Mouse (Mus musculus) liver, embryonic 11.5 days (tissue): ENCODE data around the gene Pik3c2b. TPM values are rescaled to one million over a fixed set of nuclear protein-coding genes. Genes with fewer than 3 reads are reported as not detected.

ENCODE experiments used
- ATAC-seq: fragments of 200-750 bp; cut with Nextera tagmentation; replicated peaks from 2 replicates; pipeline ENCODE4 v1.8.0; 2017; ENCODE audit warnings: moderate number of reproducible peaks, mild to moderate bottlenecking, moderate TSS enrichment, moderate library complexity; ENCODE audit not compliant: low FRiP score
- DNase-seq: peaks from one replicate; pipeline ENCODE4 v3.0.0-alpha.2; 2017; ENCODE audit warnings: low spot score
- H3K27ac ChIP-seq: fragments of 300-500 bp; sonication (generic); 2 replicates; pipeline ENCODE4 v1.5.1; 2014; ENCODE audit warnings: mild to moderate bottlenecking, low read depth, low read length, control low read depth
- H3K27me3 ChIP-seq: fragments of 300-500 bp; sonication (generic); replicated peaks from 2 replicates; pipeline ENCODE4 v1.6.1; 2014; ENCODE audit warnings: low read length, mixed read lengths; ENCODE audit not compliant: control insufficient read depth, insufficient read depth
- H3K36me3 ChIP-seq: fragments of 300-500 bp; sonication (generic); 2 replicates; pipeline ENCODE4 v1.6.1; 2014; ENCODE audit warnings: mild to moderate bottlenecking, low read length, moderate library complexity, mixed read lengths; ENCODE audit not compliant: control insufficient read depth, insufficient read depth
- H3K4me1 ChIP-seq: fragments of 300-500 bp; sonication (generic); replicated peaks from 2 replicates; pipeline ENCODE4 v1.6.1; 2014; ENCODE audit warnings: low read length, mixed read lengths; ENCODE audit not compliant: control insufficient read depth, insufficient read depth
- H3K4me2 ChIP-seq: fragments of 300-500 bp; sonication (generic); 2 replicates; pipeline ENCODE4 v1.6.1; 2014; ENCODE audit warnings: mild to moderate bottlenecking, control low read depth, moderate library complexity
- H3K4me3 ChIP-seq: fragments of 300-500 bp; sonication (generic); 2 replicates; pipeline ENCODE4 v1.5.1; 2014; ENCODE audit warnings: low read depth, low read length, control low read depth
- H3K9ac ChIP-seq: fragments of 300-500 bp; sonication (generic); 2 replicates; pipeline ENCODE4 v1.6.1; 2014; ENCODE audit warnings: low read depth, low read length, control low read depth
- H3K9me3 ChIP-seq: fragments of 300-500 bp; sonication (generic); 2 replicates; pipeline ENCODE4 v1.6.1; 2016; ENCODE audit warnings: low read length, inconsistent platforms, mixed read lengths; ENCODE audit not compliant: control insufficient read depth
- WGBS: fragments of 180-500 bp; shearing (Covaris S2); extraction: QIAGEN DNeasy Blood & Tissue Kit; methylation state at CpG from one replicate; pipeline ENCODE4 v1.1.7; 2014; 5-methylcytosine and 5-hydroxymethylcytosine counted together
- polyA plus RNA-seq: library from polyadenylated mRNA; unstranded; fragments of >200 nt; fragmentation: Nextera tagmentation; extraction: Ambion mirVana; gene quantifications from 2 replicates; pipeline ENCODE4 v1.2.1, GENCODE M21; 2014

The Pik3c2b gene
- polyA plus RNA-seq, 1 experiment from 2014 or later = 3.5 TPM

DNA sequence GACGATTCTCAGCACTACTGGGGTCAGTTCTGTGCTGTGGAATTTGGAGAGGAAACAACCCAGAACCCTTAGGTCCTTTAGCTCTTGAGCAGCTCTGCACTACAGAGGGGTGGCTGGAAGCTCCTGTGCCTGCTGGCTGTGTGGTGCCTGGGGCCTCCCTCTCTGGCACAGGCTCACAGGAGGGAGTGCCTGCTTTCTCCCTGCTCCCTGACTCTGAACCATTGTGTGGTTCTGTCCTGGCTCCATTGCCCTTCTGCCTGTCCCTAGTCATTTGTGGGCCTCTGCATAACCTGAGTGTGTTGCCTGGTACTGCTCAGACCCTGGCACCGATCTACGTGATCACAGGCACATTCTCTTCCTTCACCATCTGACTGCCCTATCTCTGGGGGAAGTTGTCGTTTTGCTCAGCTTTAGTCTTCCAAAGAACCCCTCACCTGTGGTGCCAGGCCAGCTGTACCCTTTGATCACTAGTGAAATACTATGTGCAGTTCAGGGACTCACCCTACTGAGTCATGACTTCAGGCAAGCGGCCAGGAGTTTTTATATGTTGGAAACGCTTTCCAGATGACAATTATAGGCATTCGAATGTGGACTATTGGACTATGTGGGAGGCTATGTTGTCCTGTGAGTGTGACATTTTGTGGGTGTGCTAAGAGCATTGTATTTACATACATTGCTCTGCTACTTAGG lies 12.0 kb downstream of the Pik3c2b start:
- Histone ChIP-seq H3K27ac (no peak overlapping the region), H3K9me3 (no peaks in the 10 kb centered on the region), H3K4me2 (no peak overlapping the region), H3K27me3 (no peaks in the 10 kb centered on the region), H3K4me1 (0 out of 2 replicates have a peak, but pooled peaks cover 2% of the 10 kb centered on the region), H3K9ac (no peak overlapping the region), H3K36me3 (no peaks in the 10 kb centered on the region), H3K4me3 (no peak overlapping the region)
- ATAC-seq (no peak), DNase-seq (no peak)
- WGBS = 67% methylated on average over 7 of the region's 7 CpGs

DNA sequence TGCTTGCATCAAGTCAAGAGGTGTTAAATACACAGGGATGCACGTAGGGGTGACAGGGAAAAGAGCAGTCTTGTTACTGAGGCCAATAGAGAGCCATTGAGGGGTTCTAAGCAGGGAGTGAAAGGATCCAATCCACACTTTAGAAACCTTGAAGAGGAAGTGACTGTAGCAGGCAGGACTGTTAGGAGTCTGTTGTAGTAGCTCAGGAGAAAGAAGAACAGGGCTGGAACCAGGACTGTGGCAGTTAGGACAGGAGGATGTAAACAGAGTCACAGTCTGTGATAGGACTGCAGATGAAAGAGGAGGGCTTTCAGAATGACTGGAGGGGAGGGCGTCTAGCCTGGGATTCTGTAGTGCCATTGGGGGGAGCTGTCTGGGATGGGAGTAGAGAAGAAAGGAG lies 14.1 kb downstream of the Pik3c2b start:
- Histone ChIP-seq H3K4me1 (no peaks in the 10 kb centered on the region), H3K27ac (no peak overlapping the region), H3K9ac (no peak overlapping the region), H3K4me3 (no peak overlapping the region), H3K4me2 (no peak overlapping the region), H3K9me3 (no peaks in the 10 kb centered on the region), H3K36me3 (no peaks in the 10 kb centered on the region), H3K27me3 (no peaks in the 10 kb centered on the region)
- ATAC-seq (no peak), DNase-seq (no peak)
- 30% methylated on average over 2 of the region's 2 CpGs for WGBS

DNA sequence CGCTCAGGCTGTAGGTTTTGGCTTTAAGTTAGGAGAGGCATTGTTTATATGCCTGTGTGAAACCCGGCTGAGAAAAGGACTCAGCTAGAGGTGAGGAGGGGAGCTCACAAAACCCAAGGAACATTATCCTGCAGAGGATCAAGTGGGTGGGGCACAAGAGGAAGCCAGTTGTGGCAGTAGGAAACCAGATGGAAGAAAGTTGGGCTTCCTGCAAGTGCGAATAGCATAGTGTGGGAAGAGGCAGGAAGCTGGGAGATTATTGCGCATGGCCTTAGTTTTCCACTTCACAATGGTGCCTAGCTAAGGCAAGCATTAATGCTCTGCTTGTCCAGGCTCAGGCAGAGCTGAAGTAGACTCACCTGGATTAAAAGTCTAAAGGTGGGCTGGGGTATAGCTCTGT lies 15.2 kb downstream of the Pik3c2b start:
- Histone ChIP-seq H3K4me2 (no peak overlapping the region), H3K9me3 (no peaks in the 10 kb centered on the region), H3K36me3 (no peaks in the 10 kb centered on the region), H3K27me3 (no peaks in the 10 kb centered on the region), H3K27ac (no peak overlapping the region), H3K4me1 (no peaks in the 10 kb centered on the region), H3K4me3 (no peak overlapping the region), H3K9ac (no peak overlapping the region)
- ATAC-seq (no peak), DNase-seq (no peak)
- WGBS = 49% methylated on average over 4 of the region's 4 CpGs

DNA sequence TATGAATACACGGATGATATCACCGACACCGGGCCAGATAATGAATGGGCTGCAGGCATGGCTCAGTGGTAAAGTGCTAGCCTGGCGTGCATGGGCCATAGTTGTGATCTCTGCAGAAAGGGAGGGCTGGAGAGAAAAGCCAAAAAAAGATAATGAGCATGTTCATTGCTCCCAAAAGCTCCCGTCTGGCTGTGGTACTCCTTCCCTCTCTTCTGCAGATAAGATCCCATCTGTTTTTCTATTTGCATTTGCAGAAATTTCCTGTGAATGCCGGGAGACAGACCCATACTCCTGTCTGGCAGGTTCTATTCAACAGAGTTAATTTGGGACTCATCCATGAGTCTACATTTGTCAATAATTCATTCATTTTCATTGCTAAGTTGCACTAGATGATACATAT lies 17.7 kb downstream of the Pik3c2b start:
- Histone ChIP-seq H3K9ac (no peak overlapping the region), H3K36me3 (no peaks in the 10 kb centered on the region), H3K27ac (no peak overlapping the region), H3K4me1 (no peaks in the 10 kb centered on the region), H3K4me3 (no peak overlapping the region), H3K9me3 (no peaks in the 10 kb centered on the region), H3K27me3 (no peaks in the 10 kb centered on the region), H3K4me2 (no peak overlapping the region)
- 78% methylated on average over 6 of the region's 6 CpGs for WGBS
- no peak for DNase-seq
- no peak for ATAC-seq

DNA sequence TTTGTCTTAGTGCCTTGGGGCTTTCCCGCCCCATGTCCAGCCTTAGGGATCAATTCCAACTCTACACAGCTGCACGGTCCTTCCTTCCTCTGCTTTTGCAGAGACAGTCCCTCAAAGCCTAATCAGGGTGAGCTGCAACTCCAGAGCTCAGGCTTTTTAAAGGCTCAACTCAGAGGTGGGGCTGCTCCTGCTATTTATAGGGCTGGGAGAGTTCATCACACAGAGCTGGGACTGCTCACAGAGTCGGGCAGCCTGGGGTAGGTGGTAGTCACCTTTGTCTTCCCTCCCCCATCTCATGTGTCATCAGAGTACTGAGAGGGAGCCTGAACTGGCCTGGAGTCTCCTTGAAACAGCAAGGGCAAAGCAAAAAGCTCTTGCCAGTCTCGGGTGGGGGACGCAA lies 22.8 kb downstream of the Pik3c2b start:
- H3K4me3 ChIP-seq = no peak overlapping the region
- ATAC-seq (no peak), DNase-seq (no peak)
- H3K36me3 ChIP-seq = no peaks in the 10 kb centered on the region
- H3K4me1 ChIP-seq = peaks cover 28% of the 10 kb centered on the region
- no peaks in the 10 kb centered on the region for H3K27me3 ChIP-seq
- H3K4me2 ChIP-seq = no peak overlapping the region
- WGBS = 69% methylated on average over 5 of the region's 5 CpGs
- no peak overlapping the region for H3K9ac ChIP-seq
- H3K27ac ChIP-seq = 0 out of 2 replicates have a peak overlapping the region, but pooled peaks have one; percentile 28
- H3K9me3 ChIP-seq = no peaks in the 10 kb centered on the region

DNA sequence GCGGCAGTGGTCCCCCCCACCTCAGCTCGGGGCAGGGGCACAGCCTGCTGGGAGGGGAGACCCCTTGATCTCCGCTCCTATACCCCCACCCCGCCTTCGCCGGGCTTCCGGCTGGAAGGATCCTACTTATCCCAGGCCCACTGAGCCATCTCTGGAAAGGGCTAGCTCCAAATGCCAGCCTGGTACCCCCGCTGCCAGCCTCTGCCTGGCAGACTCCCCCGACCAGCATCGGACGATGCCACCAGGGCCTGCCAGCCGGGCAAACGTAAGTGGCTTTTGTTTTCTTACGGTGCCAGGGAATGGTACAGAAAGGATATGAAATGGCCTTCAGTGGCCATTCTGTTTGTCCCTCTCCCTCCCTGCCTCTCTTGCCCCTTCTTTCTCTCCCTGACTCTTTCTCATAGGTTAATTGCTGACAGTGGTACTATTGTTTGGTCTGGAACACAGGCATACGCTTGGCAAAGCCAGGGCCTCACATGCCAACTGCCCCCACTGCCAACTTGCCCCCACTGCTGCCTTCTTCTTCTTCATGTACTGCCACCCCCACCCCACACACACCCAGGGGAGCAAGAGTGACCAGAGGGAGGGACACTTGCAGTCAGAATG lies 23.3 kb downstream of the Pik3c2b start:
- H3K4me3 ChIP-seq = no peak overlapping the region
- no peaks in the 10 kb centered on the region for H3K36me3 ChIP-seq
- no peaks in the 10 kb centered on the region for H3K27me3 ChIP-seq
- 91% methylated on average over 15 of the region's 15 CpGs for WGBS
- H3K27ac ChIP-seq = 0 out of 2 replicates have a peak overlapping the region, but pooled peaks have one; percentile 28
- H3K4me2 ChIP-seq = no peak overlapping the region
- no peaks in the 10 kb centered on the region for H3K9me3 ChIP-seq
- H3K4me1 ChIP-seq = peaks cover 28% of the 10 kb centered on the region
- no peak overlapping the region for H3K9ac ChIP-seq
- ATAC-seq (no peak), DNase-seq (no peak)

DNA sequence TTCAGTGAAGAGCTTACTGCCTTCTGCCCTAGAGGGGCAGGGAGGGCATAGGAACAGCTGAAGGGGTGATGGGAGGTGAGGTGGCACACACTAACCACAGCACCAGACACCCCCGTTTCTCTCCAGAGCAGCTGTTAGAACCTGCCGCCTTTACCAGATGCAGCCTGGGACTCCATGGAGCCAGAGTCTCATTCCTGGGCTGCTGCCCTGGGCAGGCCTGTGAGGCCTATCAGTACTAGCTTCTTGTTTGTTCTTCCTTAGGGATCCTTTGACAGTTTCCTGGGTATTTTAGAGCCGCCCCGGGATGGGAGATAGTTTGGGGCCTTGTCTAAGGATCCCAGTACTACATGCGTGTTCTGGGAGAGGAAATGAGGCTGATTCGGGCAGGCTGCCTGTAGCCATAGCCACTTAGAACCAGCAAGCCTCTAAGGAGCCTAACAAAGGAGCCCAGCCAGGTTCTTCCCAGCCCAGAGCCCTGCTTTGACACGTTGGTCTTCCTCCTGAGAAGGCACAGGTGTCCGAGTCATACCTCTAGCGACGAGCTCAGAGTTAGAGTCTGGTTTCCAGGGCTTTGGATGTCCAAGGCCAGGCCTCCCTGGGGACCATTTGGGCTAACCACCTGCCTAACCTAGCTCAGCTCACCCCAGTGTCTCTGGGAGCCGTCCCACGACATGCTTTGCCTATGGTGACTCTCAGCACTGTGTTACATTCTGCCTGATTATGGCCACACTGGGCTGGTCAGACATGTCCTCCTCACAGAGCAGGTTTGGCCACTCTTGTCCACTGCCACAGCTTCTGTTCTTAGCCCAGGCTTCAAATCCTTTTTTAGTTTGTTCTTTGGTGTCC lies 24.0 kb downstream of the Pik3c2b start:
- Histone ChIP-seq H3K4me2 (no peak overlapping the region), H3K9ac (no peak overlapping the region), H3K9me3 (no peaks in the 10 kb centered on the region), H3K36me3 (no peaks in the 10 kb centered on the region), H3K27ac (peak overlapping the region; percentile 2; the same call in 1 of the 2 replicates), H3K4me3 (no peak overlapping the region), H3K27me3 (no peaks in the 10 kb centered on the region), H3K4me1 (peaks cover 31% of the 10 kb centered on the region)
- no peak for DNase-seq
- no peak for ATAC-seq
- 68% methylated on average over 12 of the region's 12 CpGs for WGBS

DNA sequence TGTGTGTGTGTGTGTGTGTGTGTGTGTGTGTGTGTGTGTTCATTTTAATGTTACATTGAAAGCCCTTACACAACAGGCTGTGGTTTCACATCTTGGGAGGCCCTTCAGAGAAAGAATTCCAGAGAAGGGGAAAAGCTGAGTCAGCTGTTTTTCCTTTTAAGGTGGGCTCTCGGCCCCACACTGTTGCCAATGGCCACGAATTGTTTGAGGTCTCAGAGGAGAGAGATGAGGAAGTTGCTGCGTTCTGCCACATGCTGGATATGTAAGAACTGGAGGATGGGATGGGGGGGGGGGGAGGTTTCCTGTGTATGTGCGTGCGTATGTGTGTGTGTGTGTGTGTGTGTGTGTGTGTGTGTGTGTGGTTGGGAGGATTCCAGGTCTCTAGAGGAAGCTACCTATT lies 24.7 kb downstream of the Pik3c2b start:
- 26% methylated on average over 3 of the region's 5 CpGs for WGBS
- no peaks in the 10 kb centered on the region for H3K27me3 ChIP-seq
- DNase-seq = no peak
- no peak overlapping the region for H3K27ac ChIP-seq
- ATAC-seq = no peak
- no peaks in the 10 kb centered on the region for H3K36me3 ChIP-seq
- H3K4me3 ChIP-seq = no peak overlapping the region
- H3K4me1 ChIP-seq = peaks cover 32% of the 10 kb centered on the region
- no peaks in the 10 kb centered on the region for H3K9me3 ChIP-seq
- H3K9ac ChIP-seq = no peak overlapping the region
- no peak overlapping the region for H3K4me2 ChIP-seq
